Mouse (Mus musculus): ENCODE data around the gene Trdn.

- no peak for TF ChIP-seq CTCF (IDR thresholded peaks at IDR 0.05; ENCODE audit: insufficient read depth, low read depth, low read length)
- TF ChIP-seq POLR2A (IDR thresholded peaks at IDR 0.05; ENCODE audit: insufficient read depth, low read depth, low read length): no peak
These were observed 19.6 kb upstream of the Trdn start for GRCm38 (mm10) chr10:33060771-33061170.

Data from olfactory bulb, adult 2 months (tissue).